Mouse (Mus musculus): Measurements from ENCODE around the gene Ankrd2. TPM values are rescaled to one million over a fixed set of nuclear protein-coding genes. Genes with fewer than 3 reads are reported as not detected.
"Not testable (repeated sequence)": the region's sequence is repeated elsewhere in the genome, so short reads cannot be mapped to it uniquely, and the experiment has no call there.

Gene Ankrd2
- polyA plus RNA-seq, 1 experiment: not detected

- no peak for TF ChIP-seq GATA1 (IDR thresholded peaks at IDR 0.05; ENCODE audit: low read length)
- TF ChIP-seq TAL1 (IDR thresholded peaks at IDR 0.05; ENCODE audit: low read length): no peak
- peaks cover 18% of the 10 kb centered on the region for H3K4me1 ChIP-seq (ENCODE audit: control insufficient read depth)
- no peaks in the 10 kb centered on the region for H3K9me3 ChIP-seq (ENCODE audit: control insufficient read depth, low read length)
- H3K36me3 ChIP-seq (ENCODE audit: control insufficient read depth): peaks cover 11% of the 10 kb centered on the region
- H3K4me3 ChIP-seq (replicated peaks): no peak overlapping the region
- H3K27me3 ChIP-seq (ENCODE audit: control insufficient read depth): no peaks in the 10 kb centered on the region
These were observed 40.2 kb downstream of the Ankrd2 start for GRCm38 (mm10) chr19:42075992-42076391.

- peaks cover 11% of the 10 kb centered on the region for H3K36me3 ChIP-seq (ENCODE audit: control insufficient read depth)
- no peak for TF ChIP-seq TAL1 (IDR thresholded peaks at IDR 0.05; ENCODE audit: low read length)
- TF ChIP-seq GATA1 (IDR thresholded peaks at IDR 0.05; ENCODE audit: low read length): no peak
- H3K27me3 ChIP-seq (ENCODE audit: control insufficient read depth): no peaks in the 10 kb centered on the region
- H3K9me3 ChIP-seq (ENCODE audit: control insufficient read depth, low read length): no peaks in the 10 kb centered on the region
- H3K4me1 ChIP-seq (ENCODE audit: control insufficient read depth): peaks cover 18% of the 10 kb centered on the region
- H3K4me3 ChIP-seq (replicated peaks): no peak overlapping the region
These were observed 42.8 kb downstream of the Ankrd2 start for GRCm38 (mm10) chr19:42078566-42078965.

GRCm38 (mm10) chr19:42079006-42079405, 43.2 kb downstream of the Ankrd2 start:
- TF ChIP-seq GATA1 (IDR thresholded peaks at IDR 0.05; ENCODE audit: low read length) (no peak), TAL1 (IDR thresholded peaks at IDR 0.05; ENCODE audit: low read length) (no peak)
- H3K4me3 ChIP-seq (replicated peaks): no peak overlapping the region

GRCm38 (mm10) chr19:42079950-42080349, 44.1 kb downstream of the Ankrd2 start:
- TF ChIP-seq GATA1 (IDR thresholded peaks at IDR 0.05; ENCODE audit: low read length): no peak
- TF ChIP-seq TAL1 (IDR thresholded peaks at IDR 0.05; ENCODE audit: low read length): no peak
- H3K4me1 ChIP-seq (ENCODE audit: control insufficient read depth): peaks cover 18% of the 10 kb centered on the region

More at GRCm38 (mm10) chr19:42079006-42079405, 43.2 kb downstream of the Ankrd2 start:
- H3K27me3 ChIP-seq (ENCODE audit: control insufficient read depth): no peaks in the 10 kb centered on the region
- H3K4me1 ChIP-seq (ENCODE audit: control insufficient read depth): peaks cover 18% of the 10 kb centered on the region
- peaks cover 11% of the 10 kb centered on the region for H3K36me3 ChIP-seq (ENCODE audit: control insufficient read depth)
- no peaks in the 10 kb centered on the region for H3K9me3 ChIP-seq (ENCODE audit: control insufficient read depth, low read length)

DNA sequence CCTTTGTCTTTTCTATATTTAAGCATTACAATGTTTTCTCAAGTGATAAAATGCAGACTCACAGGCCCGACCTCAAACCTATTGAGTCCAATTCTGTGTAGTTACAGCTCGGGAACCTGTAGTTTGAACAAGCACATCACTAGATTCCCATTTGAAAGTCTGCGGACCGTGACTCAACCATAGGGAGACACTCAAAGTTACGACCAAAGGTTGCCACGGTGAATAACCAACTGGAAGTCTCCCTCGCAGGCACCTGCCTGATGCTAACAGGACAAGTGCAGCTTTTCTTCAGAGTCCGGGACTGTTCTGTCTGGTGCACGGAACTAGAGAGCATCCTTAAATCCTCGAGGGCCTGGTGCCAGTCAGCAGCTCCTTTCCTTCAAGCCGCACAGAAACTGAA, 44.7 kb downstream of the Ankrd2 start:
- no peak overlapping the region for H3K4me3 ChIP-seq (replicated peaks)
- peaks cover 6% of the 10 kb centered on the region for H3K36me3 ChIP-seq (ENCODE audit: control insufficient read depth)
- H3K4me1 ChIP-seq (ENCODE audit: control insufficient read depth): peaks cover 19% of the 10 kb centered on the region
- no peak for TF ChIP-seq GATA1 (IDR thresholded peaks at IDR 0.05; ENCODE audit: low read length)
- TF ChIP-seq TAL1 (IDR thresholded peaks at IDR 0.05; ENCODE audit: low read length): no peak
- H3K27me3 ChIP-seq (ENCODE audit: control insufficient read depth): no peaks in the 10 kb centered on the region
- no peaks in the 10 kb centered on the region for H3K9me3 ChIP-seq (ENCODE audit: control insufficient read depth, low read length)

More at GRCm38 (mm10) chr19:42079950-42080349, 44.1 kb downstream of the Ankrd2 start:
- H3K9me3 ChIP-seq (ENCODE audit: control insufficient read depth, low read length): no peaks in the 10 kb centered on the region
- H3K4me3 ChIP-seq (replicated peaks): no peak overlapping the region
- H3K36me3 ChIP-seq (ENCODE audit: control insufficient read depth): peaks cover 11% of the 10 kb centered on the region
- no peaks in the 10 kb centered on the region for H3K27me3 ChIP-seq (ENCODE audit: control insufficient read depth)

DNA sequence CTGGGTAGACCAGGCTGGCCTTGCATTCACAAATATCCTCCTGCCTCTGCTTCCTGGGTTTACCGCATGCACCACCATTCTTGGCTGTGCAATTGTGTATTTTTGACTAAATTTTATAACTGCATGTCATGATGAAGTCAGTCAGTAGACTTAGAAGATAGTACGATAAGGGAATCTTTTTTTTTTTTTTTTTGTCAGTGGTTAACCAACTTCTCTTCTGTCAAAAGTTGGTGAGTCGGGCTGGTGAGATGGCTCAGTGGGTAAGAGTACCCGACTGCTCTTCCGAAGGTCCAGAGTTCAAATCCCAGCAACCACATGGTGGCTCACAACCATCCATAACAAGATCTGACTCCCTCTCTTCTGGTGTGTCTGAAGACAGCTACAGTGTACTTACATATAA, 45.8 kb downstream of the Ankrd2 start:
- H3K27me3 ChIP-seq (ENCODE audit: control insufficient read depth); H3K9me3 ChIP-seq (ENCODE audit: control insufficient read depth, low read length); H3K36me3 ChIP-seq (ENCODE audit: control insufficient read depth); H3K4me3 ChIP-seq (replicated peaks): not testable (repeated sequence)
- H3K4me1 ChIP-seq (ENCODE audit: control insufficient read depth): peaks cover 31% of the 10 kb centered on the region

DNA sequence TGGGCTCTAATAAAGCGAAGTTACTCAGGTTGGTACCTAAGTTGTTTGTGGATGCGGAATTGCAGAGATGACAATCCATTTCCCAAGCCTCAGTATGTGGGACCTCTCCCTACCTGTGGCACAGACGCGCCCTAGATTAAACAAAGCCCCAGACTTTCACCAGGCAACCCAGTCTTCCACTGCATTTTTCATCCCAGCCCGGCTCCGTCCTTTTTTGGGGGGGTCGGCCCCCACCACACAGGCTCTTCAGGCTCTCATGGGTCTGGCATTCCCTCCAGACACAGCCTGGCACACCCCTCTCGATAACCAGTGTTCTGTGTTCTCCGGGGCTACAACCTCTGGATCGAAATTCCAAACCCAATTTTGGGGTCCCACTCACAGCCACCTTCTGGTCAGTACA, 49.9 kb downstream of the Ankrd2 start:
- Histone ChIP-seq H3K4me1 (ENCODE audit: control insufficient read depth) (peaks cover 30% of the 10 kb centered on the region), H3K36me3 (ENCODE audit: control insufficient read depth) (no peaks in the 10 kb centered on the region), H3K4me3 (replicated peaks) (peak overlapping the region; percentile 80), H3K27me3 (ENCODE audit: control insufficient read depth) (no peaks in the 10 kb centered on the region), H3K9me3 (ENCODE audit: control insufficient read depth, low read length) (peaks cover 2% of the 10 kb centered on the region; the same call in 1 of the 2 replicates)
- TF ChIP-seq GATA1 (IDR thresholded peaks at IDR 0.05; ENCODE audit: low read length) (no peak), TAL1 (IDR thresholded peaks at IDR 0.05; ENCODE audit: low read length) (no peak)

DNA sequence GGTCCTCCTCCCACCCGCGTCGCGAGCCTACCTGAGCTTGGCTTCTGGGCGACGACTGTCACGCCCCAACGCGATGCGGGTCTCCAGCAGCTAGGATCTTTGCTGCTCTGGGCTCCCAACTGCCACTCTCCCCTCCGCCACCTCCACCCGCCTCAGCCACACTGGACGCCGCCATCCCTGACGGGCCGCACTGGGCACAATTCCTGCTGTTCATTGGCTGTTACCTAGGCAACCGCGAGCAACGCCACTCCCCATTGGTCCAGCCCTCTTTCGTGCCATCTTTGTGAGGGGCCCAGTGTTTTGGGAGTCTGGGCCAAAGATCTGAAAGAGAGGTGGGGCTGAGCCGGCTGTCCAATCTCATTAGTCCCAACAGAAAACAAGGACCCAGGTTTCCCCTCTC, 50.4 kb downstream of the Ankrd2 start, which contains the start of gene Morn4:
Morn4 (minus strand) TSS at position 192 of the 400 bp plus-strand sequence.
- TF ChIP-seq TAL1 (IDR thresholded peaks at IDR 0.05; ENCODE audit: low read length): no peak
- TF ChIP-seq GATA1 (IDR thresholded peaks at IDR 0.05; ENCODE audit: low read length): no peak
- H3K36me3 ChIP-seq (ENCODE audit: control insufficient read depth): no peaks in the 10 kb centered on the region
- H3K9me3 ChIP-seq (ENCODE audit: control insufficient read depth, low read length): peaks cover 2% of the 10 kb centered on the region; the same call in 1 of the 2 replicates
- H3K27me3 ChIP-seq (ENCODE audit: control insufficient read depth): no peaks in the 10 kb centered on the region
- H3K4me1 ChIP-seq (ENCODE audit: control insufficient read depth): peaks cover 34% of the 10 kb centered on the region
- H3K4me3 ChIP-seq (replicated peaks): peak within 1 kb of the TSS; percentile 80

GRCm38 (mm10) chr19:42089103-42089747, 53.4 kb downstream of the Ankrd2 start:
- peaks cover 7% of the 10 kb centered on the region for H3K36me3 ChIP-seq (ENCODE audit: control insufficient read depth)
- H3K4me1 ChIP-seq (ENCODE audit: control insufficient read depth): peaks cover 44% of the 10 kb centered on the region

More at GRCm38 (mm10) chr19:42089103-42089747, 53.4 kb downstream of the Ankrd2 start:
- H3K4me3 ChIP-seq (replicated peaks): peak overlapping the region; percentile 95
- TF ChIP-seq GATA1 (IDR thresholded peaks at IDR 0.05; ENCODE audit: low read length): no peak
- no peak for TF ChIP-seq TAL1 (IDR thresholded peaks at IDR 0.05; ENCODE audit: low read length)
- no peaks in the 10 kb centered on the region for H3K27me3 ChIP-seq (ENCODE audit: control insufficient read depth)
- H3K9me3 ChIP-seq (ENCODE audit: control insufficient read depth, low read length): peaks cover 2% of the 10 kb centered on the region; the same call in 1 of the 2 replicates
